Mouse (Mus musculus) lung, postnatal 25 days (tissue): ENCODE results near the gene Ust.

Experiments used
- DNase-seq: peaks from one replicate; pipeline ENCODE4 v3.0.0; 2022; ENCODE audit warnings: low spot score

Ust gene

DNA sequence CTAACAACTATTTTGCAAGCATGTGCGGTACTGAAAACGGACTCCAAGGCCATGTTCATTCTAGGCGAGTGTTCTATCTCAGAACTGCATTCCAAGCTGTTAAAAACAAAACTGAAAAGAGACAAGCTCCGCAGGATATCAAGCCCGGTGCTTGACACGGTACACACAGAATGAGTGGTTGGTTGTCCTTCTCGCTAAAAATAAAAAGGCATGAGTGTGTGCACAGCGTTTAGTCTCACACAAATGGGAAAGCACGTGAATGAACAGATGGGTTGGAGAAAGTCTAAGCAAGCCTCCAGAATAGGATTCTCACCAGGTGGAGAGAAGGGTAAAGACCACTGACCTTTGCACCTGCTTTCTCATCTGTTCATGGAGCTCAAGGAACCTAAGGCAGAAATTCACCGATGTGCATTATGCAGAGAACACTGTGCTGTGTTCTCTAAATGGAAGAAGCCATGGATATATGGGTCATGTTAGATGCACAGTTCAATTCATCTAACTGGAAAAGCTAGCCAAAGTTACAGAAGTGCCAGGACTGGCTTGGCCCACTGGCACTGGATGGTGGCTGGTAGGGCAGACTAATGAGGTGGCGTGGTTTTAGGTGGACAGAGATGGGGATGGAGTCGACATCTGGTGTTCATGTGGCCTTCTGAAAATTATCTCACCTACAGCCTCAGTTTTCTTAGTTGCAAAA lies 90.8 kb downstream of the Ust start:
- DNase-seq = no peak

DNA sequence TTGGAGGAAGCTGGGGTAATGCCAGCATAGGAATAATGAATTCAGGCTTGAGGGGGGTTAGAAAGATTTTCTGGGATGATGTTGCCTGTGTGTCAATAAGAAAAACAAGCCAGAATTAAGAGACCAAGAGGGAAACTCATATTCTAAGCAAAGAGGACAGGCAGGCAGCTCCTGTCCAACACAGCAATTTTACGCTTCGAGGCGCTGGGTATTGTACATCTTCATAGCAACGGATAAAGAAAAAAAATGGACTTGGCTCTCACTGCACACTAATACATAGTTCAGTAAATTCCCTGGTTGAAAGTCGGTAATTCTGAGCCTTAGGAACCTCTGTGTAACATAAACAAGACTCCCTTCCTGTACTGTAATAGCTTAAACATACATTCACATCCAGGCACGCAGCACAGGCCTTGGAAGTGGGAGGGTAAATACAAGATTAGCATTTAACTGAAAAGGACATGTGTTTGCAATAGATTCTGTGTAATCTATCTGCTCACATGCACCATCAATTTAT lies 99.1 kb downstream of the Ust start:
- no peak for DNase-seq

DNA sequence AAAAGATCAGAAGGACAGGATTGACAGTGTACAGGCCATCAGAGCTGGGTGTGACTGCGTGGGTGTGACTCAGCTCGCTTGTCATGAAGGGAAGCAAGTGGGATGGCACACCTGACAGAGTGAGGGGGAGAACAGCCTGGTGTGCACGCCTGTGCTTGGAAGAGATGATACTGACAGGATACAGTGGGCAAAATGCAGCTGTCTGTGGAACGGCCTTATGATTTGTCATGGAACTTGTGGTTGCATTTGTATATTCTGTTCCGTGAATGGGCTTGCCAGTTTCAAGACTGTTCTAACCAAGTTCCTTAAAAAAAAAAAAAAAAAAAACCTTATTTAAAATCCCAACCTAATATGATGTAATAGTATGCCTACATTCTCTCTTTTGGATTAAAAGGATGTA lies 103.2 kb downstream of the Ust start:
- DNase-seq = no peak

DNA sequence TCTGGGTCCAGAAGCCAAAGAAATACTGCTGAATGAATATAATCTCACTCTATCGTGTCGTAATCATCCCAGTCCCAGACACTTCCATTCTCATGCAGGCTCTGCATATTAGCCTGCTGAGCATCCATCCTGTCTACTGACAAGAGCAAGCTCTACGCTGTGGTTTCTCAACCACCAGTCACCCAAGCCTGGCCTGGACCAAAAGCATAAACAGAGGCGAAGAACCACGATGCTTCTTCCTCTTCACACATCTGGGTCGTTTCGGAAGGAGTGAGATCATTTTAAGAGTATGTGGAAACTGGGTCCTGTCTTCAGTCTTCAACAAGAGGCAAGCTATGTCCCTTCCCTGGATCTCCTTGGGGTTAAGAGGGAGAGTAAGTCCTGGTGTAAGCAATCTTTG lies 103.6 kb downstream of the Ust start:
- no peak for DNase-seq

DNA sequence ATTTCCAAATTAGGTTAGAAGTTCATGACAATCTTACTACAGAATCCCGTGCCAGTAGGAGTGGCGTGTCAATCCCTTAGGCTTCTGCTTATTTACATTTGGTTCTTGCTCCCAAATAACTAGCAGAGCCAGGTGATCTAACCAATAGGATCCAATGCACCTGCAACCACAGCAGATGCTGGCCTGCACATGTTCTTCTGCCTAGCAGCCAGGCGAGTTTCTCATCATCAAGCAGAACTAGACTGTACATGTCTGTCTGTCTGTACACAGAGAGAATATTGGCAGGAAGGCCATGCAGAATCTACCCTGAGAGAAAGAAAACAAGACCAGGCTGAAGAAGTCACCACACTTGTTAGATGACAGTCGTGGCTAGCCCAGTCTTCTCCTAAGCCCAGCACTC lies 113.5 kb downstream of the Ust start:
- DNase-seq = no peak

DNA sequence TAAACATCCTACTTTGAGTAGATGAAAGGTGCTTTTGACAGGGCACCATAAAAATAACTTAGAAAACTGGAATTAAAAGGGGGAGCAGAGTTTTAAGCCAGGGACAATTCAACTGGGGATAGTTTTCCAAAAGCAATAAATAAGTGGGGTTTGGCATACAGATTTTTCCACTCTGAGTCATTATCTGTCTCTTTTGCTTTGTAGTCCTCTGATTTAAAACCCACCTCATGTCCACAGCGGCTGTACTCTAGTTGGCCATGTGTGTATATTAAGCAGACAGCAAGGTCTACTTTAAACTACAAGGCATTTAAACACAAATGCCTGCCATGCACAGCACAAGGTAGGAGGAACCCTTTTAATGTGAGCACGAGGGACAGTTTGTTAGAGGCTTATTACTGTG lies 126.4 kb downstream of the Ust start:
- no peak for DNase-seq

DNA sequence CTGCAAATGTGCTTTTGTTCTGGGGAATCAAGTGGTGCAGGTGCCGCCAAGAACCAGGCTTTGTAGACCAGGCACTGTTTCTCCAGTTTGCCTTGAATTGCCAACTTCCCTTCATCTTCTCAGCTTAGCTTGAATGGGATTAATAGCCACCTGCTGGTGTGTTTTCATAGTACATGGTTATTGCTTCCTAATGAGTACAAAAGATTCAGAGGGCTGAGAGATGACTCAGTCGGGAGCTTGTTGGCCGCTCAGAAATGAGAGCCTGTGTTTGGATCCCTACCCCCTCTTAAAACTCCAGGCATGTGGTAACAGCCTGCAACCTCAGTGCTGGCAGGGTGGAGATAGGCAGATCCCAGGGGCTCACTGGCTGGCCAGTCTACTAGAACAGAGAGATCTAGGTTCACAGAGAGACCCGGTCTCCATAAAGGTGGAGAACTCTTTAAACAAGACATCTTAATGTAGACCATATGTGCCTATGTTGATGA lies 127.3 kb downstream of the Ust start:
- peak; percentile 18 for DNase-seq

DNA sequence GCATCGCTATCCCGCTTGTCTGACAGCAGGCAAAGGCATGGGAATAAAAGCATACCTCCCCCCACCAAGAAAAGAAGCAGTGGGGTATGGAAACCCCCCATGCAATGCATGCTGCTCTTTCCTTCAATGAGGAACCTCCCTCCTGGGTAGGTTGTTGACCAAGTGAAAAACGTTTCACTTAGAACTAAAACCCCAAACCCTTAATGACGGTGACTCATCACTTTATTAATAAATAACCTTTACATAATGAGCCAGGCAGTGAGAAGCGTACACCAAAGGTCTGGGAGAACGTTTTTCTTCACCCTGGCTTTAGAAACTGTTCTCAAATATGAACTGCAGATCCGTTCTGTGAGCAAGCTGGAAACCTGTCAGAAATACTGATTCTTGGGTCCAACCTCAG lies 130.4 kb downstream of the Ust start:
- DNase-seq = no peak

DNA sequence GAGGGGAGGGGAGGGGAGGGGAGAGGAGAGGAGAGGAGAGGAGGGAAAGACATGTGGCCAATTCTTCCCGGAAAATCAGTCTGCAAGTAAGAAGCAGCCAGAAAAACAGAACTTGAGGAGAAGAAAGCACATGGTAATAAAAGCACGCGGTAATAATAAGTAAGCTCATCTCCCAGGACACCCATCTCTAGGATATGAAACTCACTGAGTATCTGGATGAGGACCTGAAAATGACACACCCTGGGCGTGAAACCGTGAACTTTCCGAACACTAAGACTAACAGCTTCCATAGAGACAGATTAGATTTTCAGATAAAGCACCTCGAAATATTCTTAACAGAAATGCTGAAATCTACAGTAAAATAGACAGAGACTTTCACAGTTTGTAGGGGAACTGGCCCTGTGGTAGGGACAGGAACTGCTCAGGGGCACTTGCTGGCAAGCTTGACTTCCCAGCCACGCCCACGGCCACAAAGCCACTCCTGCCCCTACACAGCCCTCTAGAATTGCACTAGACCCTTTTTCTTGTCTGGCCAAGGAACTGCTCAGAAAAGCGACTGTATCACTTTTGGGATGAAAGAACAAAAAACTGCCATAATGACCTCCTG lies 148.6 kb downstream of the Ust start:
- no peak for DNase-seq

DNA sequence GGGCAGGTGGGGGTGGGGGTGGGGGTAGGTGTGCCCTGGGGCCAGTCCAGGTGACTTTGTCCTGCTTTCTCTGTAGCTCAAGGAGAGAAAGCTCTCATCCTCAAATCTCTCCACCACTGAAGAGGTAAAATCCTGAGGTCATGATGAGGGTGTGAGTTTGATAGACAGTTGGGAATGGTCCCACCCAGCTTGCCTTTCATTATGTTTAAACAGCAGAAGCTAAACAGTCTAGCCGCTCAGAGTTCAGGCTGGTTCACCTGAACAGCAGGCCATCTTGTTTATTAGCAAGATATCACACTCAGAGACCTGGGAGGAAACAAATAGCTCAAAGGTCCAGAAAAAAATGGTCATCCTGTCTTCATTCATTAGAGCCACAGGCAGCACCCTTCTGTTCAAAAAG lies 152.8 kb downstream of the Ust start:
- no peak for DNase-seq

DNA sequence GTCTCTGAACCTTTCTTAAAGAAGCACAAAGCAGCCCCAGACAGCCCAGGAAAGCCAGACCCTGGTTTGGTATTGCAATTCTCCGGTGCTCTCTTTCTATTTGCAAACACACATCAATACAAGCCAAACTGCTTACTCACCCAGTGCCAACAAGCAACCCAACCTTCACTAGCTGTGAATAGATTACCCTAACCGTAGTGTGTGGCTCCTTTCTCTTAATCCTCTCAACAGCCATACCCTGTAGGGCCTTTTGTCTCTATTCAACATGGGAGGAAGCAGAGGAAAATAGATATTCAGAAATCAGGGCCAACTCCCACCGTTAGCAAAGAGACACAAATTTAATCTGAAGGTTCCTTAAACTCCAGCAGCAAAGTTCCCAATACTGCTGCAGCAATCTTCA lies 154.4 kb downstream of the Ust start:
- no peak for DNase-seq

DNA sequence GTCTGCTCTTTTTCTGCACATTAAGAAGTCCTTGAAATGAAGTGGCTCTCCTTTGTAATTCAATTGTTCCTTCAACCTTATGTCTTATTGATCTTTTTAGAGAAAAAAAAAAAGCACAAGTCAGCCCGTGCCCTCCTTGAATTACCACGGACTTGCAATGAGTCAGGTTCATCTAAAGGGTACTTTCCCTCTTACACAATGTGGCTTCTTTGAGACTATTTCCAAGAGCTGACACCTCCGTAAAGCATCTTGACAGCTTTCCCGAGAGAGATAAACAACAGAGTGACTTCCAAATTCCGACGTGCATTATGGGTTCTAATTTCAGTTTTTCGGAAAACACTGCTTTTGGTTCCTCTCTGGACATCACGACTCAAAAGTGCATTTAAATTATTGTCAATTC lies 155.3 kb downstream of the Ust start:
- no peak for DNase-seq

DNA sequence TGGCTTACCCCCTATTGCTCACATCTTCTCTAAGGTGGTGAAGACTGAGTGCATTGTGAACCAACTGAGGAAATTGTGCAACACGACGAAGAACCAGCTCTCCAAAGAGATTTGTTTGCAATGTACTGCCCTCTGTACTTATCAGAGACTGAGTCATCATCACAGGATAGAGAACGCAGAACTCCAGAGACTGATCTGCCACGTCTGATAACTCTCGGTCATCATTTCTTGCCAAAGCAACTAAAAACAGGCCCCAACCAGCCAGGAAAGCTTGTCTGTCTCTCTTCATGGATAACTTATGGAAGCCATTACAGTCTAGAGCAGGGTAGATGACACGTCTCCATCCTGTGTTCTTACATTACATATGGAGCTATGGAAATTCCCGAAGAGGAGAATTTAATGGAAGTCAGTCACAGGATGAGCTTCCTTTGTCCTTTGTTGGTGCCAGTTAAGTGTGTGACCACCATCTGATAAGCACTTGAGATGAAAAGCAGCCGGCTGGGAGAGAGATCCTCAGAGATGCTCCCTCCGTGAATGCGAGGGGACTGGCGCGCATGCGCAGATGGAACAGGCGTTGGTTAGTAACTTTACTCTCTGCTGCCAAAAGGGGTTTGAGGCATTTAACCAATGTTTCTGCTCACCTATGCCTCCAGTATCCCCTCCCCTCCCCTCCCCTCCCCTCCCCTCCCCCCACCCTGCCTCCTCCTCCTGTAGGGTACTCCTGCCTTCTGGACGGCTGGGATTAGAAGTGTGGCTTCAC lies 160.2 kb downstream of the Ust start:
- peak; percentile 11 for DNase-seq

DNA sequence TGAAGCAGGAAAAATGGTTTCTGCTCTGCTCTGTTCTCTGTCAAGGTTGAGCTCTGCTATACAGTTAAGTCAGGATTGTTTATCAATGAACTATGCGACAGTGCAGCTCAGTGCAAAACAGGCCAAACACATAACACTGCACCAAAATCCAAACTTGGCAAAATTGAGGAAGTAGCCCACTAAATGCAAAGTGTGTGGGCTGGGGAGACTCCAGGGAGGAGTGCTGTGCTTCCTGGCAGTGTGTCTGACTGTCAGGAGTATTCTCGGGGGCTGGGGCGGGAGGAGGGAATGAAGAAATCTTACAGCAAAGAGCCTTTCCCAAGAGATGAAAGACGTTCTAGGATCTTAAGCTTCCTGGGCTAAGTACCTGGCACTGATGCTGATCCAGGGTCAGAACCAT lies 165.1 kb downstream of the Ust start:
- DNase-seq = no peak

DNA sequence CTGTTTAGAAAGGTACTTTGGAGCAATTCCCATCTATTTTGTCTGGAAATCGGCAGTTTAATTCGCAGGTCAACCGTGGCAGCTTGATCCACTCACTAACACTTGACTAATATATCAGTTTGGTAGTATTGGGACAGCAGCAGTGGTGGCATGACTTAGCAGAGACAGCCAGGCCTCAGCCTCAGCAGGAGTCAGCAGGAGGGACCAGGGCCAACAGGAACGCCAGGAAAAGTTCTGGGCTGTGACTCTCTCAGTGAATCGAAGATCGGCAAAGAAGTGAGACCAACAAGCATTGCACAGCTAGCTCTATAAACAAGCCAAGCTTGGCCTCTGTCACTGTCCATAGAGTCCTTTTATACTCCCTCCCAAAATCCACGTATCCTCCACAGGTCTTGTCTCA lies 168.0 kb downstream of the Ust start:
- DNase-seq = no peak

DNA sequence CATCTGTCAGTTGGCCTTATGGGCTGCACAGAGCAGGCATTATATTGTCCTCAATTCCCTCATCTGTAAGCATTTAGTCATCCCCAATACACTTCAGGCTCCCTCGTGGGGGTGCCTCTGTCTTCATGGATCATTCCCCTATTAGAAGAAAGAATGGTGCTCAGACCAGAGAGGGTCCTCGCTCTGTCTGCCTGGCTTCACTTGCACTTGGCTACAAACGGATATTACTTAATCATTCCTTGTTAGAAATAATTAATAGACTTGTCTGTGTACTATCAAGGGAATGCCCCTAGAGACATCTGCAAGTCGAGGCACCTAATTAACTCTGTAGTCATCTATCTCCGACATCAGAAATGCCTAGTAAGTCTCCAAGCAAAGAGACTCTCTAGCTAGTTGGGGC lies 171.1 kb downstream of the Ust start:
- DNase-seq = no peak

DNA sequence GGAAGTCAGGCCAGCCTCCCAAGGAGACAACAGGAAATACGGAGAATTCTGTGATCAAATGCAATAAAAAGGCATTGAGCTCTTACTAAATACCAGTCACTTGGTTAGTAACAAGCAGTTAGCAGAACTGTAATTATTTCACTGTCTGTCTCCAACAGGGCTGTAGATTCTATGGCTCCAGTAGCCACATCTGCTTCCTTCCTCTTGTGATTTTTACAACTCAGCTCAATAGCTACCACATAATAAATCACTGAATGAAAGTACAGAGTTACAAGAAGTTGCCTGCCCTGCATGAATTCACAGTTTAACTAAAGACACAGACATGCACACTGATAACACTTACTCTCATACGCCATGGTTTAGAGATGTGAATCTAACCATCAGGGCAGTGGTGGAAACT lies 176.1 kb downstream of the Ust start:
- no peak for DNase-seq

DNA sequence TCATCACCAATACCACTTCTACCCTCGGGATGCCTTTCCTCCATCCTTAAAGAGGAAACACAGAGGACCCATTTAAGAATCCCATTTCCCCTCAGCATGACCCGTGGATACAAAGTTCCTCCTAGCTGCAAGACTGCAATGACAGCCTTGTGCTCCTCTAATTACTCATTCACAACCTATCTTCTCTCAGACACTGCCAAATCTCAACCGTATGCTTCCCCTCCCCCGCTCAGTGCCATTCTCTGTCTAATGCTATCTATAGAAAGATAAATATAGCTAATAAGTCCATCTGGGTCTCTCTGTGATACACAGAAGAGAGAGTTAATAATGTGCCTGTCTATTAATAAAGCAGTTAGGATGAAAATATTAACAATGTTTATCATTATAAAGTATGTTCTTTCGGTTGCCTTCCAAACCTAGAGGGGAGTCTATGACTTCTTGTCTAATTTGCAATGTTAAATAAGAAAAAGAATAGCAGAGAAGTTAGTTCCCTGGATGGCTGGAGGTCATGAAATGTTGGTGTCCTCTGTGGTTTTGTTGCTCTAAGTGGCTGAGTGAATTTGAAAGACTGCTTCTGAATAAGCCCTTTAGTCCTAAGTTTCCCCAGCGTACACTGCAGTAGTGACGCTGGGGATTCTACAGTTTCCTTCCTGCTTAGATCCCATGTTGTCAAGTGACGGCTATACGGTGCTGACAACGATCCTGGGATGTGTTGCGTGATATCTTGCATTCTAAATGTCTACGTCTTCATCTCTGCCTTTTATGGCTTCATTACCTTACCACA lies 178.8 kb downstream of the Ust start:
- DNase-seq = no peak

DNA sequence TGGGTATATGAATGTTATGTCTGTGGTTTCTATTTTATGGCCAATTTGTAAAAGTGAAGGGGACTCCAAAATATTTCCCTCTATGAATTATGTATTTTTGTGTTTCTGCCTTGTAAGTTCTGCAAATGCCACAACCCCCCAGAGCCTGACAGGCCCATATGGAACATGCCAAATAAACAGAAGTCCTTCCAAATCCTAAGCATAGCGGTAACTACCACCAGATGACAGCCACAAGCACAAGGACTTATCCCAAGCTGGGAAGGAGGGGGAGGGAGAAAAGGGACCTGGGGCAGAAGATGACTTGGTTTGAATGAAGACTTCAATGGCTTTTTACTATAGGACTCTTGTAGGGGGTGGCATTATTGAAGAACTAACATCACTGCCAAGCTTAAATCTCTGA lies 182.0 kb downstream of the Ust start:
- no peak for DNase-seq

DNA sequence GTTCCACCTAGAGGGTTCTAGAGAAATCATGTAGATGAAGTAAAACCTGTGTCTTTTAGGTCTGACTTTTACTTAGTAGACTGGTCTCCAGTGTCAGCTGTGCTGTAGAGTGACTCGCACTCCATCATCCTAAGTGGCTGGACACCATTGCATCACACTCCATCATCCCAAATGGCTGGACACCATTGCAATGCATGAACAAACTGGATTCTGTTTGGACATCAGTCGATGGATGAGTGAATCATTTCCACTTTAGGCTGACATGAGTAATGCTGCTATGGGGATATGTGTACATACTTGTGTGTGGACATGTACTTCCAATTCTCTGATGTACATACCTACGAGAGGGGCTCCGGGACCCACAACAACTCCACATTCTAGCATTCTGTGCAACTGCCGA lies 187.7 kb downstream of the Ust start:
- no peak for DNase-seq

DNA sequence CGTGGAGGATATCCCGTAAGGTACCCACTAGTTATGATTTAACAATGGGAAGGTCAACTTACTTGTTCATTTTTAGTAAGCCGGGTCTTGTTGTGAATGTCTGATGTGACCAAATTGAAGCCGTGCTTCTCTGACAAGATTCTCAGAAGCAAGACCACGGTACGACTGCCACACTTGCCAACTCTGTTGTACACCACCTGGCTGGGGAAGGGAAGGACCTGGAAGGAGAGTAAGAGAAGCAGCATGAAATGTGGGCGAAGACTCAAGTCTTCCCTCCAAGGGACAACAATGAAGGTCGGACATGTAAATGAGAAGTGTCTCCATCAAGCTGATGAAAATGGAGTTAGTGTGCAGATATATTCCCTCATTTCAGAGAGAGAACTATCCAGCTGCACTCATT lies 188.6 kb downstream of the Ust start:
- no peak for DNase-seq

DNA sequence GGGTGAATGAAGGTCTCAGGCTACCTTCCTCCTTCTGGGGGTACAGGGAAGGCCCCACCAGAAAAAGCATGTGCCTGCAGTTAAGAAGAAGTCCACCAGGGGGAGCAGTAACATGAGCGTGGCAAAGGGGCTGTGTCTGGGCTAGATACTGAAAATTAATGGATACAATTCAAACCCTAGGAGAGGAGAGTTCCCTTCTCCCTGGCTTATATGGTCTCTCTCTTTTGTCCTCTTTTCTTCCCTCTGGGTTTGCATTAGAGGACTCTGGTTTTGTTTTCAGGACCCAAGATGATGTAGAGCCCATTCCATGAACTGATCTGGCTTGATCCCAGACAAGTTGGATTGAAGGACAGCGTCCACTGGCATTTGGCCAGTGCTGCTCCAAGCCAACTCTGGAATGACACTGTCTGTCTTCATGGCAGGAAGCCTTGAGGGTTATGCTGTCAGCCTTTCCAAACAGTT lies 195.3 kb downstream of the Ust start:
- DNase-seq = peak; percentile 54
